Mouse (Mus musculus) regulatory T cell (primary cell): Measurements from ENCODE around the gene Tpst1.

Experiments used
- in situ Hi-C: fragments of 300-600 bp; cut with MboI, MseI; formaldehyde crosslinking; loops from one replicate; pipeline ENCODE4 v1.15.1; 2025; ENCODE audit warnings: high pct_unique_total_duplicates

Gene Tpst1

GRCm38 (mm10) chr5:130185312-130185711 lies 112.2 kb downstream of the Tpst1 start:
- in situ Hi-C loops: no loop called here
